Mouse (Mus musculus): ENCODE data around the gene Zic5.

Gene Zic5

DNA sequence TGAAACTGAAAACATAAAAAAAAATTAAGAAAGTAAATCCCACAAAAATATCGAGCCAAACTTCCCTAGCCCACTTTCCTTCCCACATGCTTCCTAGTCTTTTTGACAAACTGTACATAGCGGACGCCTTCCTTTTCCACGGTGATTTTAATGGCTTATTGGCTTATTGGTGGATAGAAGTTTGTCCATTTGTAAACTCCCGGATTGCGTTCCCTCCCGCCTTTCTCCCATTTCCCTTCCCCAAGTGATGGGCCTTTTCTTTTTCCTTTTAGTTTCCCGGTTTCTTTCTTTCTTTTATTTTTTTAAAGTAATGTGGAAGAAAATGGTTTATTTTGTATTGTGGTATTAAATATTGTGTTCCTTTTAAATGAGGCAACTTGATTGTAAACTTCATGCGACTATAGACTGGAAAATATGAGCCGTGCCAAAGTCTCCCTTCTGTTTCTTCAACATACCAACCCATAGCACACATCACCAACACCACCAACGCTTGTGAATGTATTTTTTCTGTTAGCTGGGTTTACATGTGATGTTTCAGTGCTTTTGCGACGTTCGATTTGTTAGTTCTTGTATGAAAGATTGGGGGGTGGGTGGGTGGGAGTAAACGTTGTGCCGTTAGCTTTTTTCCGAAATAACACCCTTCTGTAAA lies 14.1 kb upstream of the Zic5 start:
- no peak for DNase-seq (ENCODE audit: low spot score in 2 of 2)

DNA sequence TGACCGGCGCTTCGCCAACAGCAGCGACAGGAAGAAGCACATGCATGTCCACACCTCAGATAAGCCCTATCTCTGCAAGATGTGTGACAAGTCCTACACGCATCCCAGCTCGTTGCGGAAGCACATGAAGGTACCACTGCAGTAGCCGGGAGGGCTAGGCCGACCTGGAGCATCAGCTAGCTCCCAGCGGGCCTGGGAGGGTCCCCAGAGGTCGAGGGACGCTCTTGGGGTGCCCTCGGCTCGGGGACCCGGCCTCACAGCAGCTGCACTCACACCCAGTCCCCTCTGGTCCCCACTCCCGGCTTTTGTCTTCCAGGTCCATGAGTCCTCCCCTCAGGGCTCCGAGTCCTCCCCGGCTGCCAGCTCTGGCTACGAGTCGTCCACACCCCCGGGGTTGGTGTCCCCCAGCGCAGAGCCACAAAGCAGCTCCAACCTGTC lies 13.1 kb upstream of the Zic5 start:
- DNase-seq (ENCODE audit: low spot score in 2 of 2) = no peak

DNA sequence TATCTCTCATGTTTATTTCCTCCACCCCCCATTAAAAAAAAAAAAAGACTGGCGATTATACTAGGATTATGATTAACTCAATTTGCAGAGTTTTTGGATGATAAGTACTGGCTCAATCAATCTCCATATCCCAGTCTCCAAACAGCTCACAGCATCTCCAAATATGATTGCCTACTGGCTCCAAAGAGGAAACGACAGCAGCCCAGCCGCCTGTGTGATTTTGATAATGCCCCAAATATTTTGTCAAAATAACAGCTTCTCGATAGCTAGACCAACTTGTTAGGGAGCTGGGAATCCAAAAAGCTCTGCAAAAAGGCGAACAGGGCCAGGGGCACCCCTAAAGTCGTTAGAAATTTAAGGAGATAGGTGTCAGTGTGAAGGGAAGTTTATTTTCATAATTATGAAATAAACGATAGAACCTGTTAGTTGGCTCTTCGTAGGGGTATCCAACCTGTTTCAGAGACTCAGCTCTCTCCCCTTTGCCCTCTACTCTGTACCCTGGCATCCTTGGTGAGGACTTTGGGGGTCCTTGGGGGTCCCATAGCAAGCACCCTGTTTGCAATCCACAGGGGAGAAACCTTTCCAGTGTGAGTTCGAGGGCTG lies 12.6 kb upstream of the Zic5 start:
- DNase-seq (ENCODE audit: low spot score in 2 of 2) = no peak

DNA sequence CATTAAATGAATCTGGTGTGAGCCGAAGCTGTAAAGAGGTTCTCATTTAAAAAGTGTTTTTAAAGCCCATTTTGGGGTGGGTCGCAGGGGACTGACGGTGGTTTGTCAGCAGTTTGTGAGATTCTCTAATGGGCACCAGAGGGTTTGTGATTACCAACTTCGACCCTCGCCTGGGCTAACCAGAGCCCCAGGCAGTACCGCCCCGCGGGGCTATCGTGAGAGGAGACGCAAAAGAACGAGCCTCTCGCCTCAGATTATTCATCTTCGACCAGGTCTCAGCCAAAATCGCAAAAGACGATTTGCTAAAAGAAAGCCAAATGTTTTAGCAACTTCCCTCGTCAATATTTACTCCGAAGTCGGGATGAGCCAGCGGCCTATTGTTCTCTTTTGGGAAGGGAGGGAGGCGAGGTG lies 11.8 kb upstream of the Zic5 start:
- DNase-seq (ENCODE audit: low spot score in 2 of 2) = no peak

DNA sequence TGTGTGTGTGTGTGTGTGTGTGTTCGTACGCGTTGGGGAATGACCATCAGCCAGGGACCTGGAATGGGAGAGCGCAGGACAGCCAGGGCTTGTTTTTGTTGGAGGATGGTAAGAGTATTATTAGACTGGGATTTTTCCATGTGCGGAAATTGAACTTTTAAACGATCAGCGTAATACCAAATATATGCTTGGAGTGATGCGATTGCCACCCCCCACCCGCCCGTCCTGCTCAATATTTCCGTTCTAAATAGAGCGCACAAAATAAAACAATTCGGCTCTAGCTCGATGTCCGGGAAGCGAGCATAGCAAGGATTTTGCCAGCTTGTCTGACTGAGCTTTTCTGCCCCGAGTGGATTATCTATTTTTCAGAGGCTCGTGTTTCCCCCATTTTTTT lies 11.3 kb upstream of the Zic5 start:
- no peak for DNase-seq (ENCODE audit: low spot score in 2 of 2)

DNA sequence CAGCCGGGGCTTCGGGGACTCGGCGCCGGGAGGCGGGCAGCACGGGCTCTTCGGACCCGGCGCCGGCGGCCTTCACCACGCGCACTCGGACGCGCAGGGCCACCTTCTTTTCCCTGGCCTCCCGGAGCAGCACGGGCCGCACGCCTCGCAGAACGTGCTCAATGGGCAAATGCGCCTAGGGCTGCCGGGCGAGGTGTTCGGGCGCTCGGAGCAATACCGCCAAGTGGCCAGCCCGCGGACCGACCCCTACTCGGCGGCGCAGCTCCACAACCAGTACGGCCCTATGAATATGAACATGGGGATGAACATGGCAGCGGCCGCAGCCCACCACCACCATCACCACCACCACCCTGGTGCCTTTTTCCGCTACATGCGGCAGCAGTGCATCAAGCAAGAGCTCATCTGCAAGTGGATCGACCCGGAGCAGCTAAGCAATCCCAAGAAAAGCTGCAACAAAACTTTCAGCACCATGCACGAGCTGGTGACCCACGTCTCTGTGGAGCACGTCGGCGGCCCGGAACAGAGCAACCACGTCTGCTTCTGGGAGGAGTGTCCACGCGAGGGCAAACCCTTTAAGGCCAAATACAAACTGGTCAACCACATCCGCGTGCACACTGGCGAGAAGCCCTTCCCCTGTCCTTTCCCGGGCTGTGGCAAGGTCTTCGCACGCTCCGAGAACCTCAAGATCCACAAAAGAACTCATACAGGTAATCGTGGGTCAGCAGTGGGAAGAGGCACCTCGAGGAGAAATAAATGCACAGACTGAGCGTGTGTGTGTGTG lies 10.8 kb upstream of the Zic5 start:
- no peak for DNase-seq (ENCODE audit: low spot score in 2 of 2)

DNA sequence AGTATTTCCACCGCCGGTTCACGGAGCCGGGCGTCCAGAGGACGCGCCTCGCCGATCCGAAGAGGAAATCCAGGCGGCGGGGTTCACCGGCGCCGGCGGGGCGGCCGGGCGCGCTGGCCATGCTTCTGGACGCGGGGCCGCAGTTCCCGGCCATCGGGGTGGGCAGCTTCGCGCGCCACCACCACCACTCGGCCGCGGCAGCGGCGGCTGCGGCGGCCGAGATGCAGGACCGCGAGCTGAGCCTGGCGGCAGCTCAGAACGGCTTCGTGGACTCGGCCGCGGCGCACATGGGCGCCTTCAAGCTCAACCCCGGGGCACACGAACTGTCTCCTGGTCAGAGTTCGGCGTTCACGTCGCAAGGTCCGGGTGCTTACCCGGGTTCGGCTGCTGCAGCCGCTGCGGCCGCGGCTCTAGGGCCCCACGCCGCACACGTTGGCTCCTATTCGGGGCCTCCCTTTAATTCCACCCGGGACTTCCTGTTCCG lies 10.1 kb upstream of the Zic5 start:
- DNase-seq (ENCODE audit: low spot score in 2 of 2) = no peak

DNA sequence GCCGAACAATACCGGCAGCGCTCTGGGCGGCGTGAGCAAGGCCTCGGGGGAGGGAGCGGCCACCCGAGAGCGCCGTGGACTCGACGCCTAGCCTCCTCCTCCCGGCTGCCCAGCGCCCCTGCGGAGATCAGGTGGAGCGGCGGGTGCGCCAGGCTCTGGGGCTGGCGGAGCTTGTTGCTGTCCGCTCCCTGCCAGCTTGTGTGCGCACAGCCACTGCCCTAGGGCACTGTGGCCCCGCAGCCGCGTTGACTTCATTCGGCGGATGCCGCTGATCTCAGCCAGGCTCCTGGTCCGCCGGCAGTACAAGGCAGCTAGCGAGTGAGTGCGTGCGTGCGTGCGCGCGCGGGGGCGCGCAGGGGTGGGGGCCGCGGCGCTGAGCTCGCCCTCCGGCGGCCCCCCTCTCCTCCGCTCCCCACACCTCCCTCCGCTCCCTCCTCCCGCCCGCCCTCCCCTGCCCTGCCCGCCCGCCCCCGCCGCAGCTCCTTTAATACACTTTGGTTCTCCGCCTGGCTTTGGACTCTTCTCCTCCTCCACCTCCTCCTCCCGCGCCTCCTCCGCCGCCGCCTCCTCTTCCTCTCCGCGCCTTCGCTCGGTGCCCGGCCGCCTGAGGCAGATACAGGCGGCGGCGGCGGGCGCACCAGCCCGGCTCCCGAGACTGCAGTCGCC lies 9.5 kb upstream of the Zic5 start, which contains the start of gene Zic2:
TSS of gene Zic2 (plus strand) at position 545 of the 666 bp plus-strand sequence.
- DNase-seq (ENCODE audit: low spot score in 2 of 2) = no peak

DNA sequence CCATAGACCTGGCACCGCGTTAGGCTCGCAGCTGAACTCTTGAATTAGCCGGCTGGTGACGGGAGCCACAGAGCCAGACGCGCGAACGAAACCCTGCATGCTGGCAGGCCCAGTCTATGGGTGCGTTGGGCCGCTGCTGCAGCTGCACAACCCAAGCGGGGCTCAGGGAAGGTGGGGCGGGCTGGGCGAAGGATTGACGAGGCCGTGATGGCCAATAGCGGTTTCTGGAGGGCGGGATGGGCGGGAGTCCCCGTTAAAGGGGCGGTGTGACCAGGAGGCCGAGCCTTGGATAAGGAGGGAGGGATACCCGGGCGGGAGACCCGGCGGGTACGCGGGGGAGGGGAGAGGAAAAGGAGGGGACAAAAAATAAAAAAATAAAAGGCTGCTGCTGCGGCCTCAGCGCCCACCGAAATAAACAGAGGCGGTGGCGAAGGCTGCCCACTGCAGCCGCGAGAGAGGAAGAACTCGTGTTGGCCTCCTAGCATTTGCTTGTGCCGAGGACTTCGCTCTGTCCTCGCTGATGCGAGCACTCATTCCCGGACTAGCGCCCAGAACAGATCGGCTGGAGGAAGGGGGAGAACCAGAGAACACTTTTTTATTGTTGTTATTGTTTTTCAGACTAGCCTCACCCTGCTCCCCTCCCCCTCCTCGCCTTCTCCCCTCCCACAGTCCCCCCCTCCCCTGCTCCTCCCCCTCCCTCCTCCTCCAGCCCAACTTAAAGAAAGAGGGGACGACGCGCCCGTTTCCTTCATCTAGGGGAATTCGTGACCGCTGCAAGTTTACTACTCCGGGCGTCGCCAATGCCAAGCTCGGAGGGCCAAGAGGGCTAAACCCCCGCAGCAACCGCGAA lies 8.8 kb upstream of the Zic5 start:
- DNase-seq (ENCODE audit: low spot score in 2 of 2) = no peak

DNA sequence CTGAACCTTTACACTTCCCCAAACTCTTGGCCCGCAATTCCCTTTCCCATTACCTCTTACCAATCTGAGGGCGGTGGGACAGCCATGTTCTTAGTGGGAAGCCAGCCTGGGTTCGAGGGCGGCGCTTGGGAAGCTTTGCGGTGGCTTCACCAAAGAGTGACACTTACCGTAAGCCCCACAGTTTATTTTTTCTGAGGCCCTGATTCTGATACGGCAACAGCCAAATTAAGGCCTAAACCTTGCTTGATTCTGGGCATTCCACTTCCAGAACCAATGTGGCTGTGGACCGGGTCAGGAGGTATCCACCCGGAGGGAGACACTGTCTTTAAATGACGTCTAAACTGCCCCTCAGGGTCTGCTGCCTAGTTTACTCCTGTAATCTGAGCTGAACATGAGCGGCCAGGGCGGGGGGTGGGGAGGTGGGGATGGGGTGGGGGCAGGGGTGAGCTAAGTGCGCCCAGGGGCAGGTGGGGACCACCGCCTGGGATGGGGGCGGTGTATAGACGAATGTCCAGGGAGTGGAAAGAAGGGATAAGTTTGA lies 7.8 kb upstream of the Zic5 start:
- no peak for DNase-seq (ENCODE audit: low spot score in 2 of 2)

DNA sequence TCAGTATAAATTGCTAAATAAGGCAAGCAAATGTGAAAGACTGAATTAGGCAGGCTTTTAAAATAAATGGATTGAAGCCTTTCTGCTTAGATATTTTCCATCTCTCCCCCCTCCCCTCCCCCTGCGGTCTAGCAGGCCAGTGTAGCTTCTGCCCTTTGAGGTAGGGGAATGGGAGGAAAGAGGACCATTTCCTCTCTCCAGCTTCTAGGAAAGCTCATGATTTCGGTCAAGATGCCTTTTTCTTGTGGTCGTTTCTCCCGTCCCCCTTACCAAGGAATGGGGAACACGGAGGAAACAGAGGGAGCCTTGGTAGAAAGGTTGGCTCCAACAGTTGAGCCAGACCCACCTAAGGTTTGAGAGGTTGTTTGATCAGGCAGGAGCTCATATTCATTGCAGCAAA lies 7.2 kb upstream of the Zic5 start:
- DNase-seq (ENCODE audit: low spot score in 2 of 2) = no peak

DNA sequence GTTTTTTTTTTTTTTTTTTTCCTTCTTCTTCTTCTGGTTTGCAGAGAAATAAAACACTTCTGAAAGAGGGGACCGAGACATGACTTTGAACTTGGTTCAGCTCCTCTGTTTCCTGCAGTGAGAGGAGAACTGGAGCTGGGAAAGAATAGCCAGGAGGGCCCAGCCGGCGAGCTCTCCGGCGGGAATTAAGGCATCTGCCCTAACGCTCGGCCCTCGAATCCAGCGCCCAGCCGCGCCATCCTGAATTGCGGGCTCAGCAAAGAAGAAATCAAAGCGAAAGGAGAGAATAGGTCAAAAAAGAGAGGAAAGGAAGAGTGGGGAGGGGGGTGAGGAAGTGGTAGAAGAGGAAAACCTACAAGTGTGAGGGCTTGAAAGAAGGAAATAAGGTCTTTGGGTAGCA lies 6.7 kb upstream of the Zic5 start:
- DNase-seq (ENCODE audit: low spot score in 2 of 2) = no peak

DNA sequence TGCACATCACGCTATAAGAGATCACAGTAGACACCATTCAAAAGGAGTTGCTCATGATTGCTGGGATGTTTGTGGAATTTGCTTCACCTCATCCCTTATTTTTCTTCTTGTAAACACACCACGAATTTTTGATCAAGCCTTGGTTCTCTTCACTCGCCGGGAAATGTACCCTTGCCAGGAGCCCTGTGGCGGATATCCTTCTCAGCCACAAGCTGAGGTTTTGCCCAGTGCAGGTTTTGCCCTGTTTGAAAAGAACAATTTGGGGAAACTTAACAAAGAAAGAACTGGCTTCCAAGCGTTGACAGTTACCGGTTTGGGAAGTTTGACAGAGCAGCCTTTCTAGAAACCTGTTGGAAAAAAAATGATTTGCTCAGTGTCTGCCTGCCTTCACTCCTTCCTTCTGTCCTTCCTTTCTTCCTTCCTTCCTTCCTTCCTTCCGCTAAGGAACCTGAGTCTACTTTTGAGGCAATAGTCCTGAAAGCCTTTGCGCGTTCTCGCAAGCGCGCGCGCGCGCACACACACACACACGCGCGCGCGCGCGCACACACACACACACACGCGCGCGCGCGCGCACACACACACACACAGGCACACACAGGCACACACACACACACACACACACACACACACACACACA lies 6.1 kb upstream of the Zic5 start:
- no peak for DNase-seq (ENCODE audit: low spot score in 2 of 2)

DNA sequence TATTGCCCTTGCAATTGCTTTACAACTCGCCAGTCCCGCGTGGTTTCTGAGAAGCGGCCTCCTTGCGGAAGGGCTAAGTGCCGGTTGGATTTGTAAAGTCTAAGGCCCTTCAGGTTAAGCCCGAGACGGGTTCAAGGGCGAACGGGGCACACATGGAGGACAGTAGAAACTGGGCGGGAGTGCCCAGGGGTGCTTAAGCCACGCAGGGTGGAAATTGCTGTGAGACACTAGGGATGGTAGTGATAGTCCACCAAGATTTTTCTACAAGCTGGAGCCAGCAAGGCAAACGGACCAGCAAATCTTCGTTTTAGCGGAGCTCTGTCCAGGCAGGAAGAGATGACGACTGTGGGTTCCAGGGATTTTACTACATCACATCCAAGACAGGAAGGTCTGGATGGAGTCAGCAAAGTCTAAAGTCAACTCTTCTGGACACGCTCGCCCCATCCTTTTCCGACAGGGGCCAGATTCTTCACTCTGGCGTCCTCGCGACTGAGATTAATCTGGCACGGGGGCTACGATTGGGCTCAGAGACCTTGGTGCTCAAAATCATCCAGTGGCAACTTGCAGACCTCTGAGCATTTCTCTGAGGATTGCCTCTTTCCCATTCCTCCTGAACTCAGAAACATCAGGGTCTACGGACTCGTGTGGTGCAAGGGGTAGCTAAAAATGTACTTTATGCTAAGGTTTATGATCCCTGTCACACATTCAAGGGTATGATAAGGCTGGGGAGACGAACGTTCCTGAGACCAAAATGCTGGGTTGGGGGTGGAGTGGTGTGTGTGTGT lies 3.7 kb upstream of the Zic5 start:
- DNase-seq (ENCODE audit: low spot score in 2 of 2) = no peak

DNA sequence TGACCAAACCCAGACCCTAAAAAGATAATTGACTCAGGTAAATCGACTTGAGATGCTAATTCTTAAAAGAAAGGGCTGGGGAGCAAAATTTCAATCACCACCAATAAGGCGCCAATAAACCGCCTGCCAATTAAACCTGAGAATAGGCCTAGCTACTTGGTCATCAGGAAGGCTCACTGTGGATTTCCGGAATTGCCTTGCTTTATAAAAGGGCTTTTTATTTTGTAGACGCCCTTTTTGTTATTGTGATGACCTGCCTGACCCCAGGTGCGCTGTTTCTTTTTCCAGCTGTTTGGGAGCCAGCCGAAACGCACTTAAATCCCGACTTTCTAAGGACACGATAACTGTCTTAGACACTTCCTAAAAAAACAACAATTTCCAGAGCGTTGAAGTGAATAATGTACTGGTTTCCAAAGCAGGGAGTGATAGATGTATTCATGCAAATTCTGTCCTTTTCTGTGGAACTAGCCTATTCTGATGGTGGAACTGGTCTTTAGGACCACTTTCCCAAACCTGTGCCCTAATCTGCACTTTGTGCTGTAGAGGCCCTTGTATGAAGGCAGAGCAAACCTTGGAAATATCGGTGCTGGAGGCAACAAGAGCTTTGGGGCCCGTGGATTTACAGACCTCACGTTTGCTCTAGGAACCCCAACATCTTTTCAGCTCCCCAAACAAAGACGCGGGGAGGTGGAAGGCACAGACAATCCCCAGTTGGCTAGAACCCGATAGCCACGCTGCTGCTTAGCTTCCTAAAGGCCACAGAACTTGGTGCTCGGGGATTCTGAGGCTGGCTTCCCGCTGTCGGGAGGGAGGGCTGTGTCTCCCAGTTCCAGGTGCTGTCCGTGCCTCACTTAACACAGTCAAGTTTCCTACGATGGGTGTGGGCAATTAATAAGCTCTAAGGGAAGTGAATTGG lies 2.7 kb upstream of the Zic5 start:
- DNase-seq (ENCODE audit: low spot score in 2 of 2) = no peak

DNA sequence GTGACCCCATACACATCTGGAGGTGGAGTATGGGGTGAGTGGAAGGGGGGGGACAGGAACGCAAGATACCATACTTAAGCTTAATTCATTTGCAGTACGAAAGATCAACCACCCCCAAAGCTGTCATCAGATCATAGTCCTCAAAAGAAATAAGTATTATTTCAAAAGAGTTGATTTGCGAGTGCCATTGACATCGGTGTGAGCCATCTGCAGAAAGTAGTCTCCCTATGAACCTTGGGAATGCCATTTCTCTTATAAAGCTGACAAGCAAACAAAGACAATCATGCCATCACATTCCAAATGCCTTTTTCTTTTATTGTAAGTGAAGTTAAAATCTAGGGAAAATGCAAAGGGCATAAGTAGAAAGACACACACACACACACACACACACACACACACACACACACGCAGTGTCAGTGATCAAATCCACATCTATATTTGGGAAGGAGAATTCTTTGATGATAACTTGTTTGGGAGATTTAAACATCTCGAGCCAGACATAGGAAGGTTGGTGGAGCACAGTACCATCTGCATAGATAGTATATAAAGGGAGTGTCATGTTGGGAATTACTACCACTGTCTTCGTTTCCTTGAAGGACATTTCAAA lies 1.4 kb upstream of the Zic5 start:
- DNase-seq (ENCODE audit: low spot score in 2 of 2) = no peak

DNA sequence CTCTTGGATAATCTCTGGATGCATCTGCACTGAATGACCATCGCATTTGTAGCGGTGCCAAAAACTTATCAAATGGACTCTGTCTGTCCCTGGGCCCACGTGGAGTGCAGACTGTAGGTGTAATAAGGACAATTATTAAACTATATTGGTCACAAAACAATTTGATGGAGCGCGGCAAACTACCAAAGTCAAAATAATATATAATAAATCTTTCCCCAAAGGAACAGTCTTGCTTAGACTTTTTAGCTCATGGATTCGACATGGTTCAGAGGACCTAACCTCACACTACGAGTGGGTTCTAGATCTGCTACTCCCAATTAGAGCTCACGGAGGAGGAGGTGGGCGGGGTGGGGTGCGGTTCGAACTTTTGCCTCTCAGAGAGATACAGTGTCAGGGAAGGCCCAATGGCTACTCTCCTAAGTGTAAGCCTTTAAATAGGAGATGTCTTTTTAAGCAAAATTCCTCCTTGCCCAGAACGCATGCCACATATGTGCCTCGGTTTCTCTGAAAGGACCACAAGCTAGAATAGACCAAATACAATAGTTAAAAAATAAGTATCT lies 534 bp upstream of the Zic5 start:
- no peak for DNase-seq (ENCODE audit: low spot score in 2 of 2)

DNA sequence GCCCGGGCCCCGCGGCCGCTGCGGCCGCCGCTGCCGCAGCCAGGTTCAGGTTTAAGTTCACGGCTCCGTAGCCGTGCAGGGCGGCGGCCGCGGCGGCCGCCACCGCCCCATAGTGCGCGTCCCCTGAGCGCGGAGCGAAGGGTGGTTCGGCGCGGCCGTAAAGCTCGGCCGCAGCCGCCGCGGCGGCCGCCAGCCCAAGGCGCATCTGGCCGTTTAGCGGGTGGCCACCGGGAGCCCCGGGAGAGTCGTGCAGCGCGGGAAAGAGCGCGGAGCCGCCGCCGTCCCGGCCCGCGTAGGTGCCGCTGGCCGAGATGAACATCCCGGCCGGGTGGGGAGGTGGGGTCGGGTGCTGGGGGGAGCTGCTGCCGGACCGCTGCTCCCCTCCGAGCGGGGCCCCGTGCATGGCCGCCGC lies 1.1 kb downstream of the Zic5 start:
- no peak for DNase-seq (ENCODE audit: low spot score in 2 of 2)

Measured in spleen, postnatal 10 days (tissue).